Mouse (Mus musculus) hindbrain, embryonic 14.5 days (tissue): ENCODE measurements around the gene Frmd4b. TPM values are rescaled to one million over a fixed set of nuclear protein-coding genes. Genes with fewer than 3 reads are reported as not detected.

ENCODE experiments used
- ATAC-seq: fragments of 200-750 bp; cut with Nextera tagmentation; 2 replicates; pipeline ENCODE4 v1.8.0; 2017; ENCODE audit warnings: moderate number of reproducible peaks, mild to moderate bottlenecking, moderate TSS enrichment, moderate library complexity; ENCODE audit not compliant: low FRiP score
- DNase-seq: peaks from one replicate; pipeline ENCODE4 v3.0.0-alpha.2; 2015; ENCODE audit warnings: low spot score
- H3K27ac ChIP-seq: fragments of 300-500 bp; sonication (generic); 2 replicates; pipeline ENCODE4 v1.5.1; 2014; ENCODE audit warnings: mild to moderate bottlenecking, moderate library complexity
- H3K27me3 ChIP-seq: fragments of 300-500 bp; sonication (generic); 2 replicates; pipeline ENCODE4 v1.6.1; 2014; ENCODE audit warnings: mild to moderate bottlenecking, low read length, mixed read lengths; ENCODE audit not compliant: control insufficient read depth, insufficient read depth
- H3K36me3 ChIP-seq: fragments of 300-500 bp; sonication (generic); replicated peaks from 2 replicates; pipeline ENCODE4 v1.6.1; 2014; ENCODE audit not compliant: control insufficient read depth, insufficient read depth
- H3K4me1 ChIP-seq: fragments of 300-500 bp; sonication (generic); replicated peaks from 2 replicates; pipeline ENCODE4 v1.6.1; 2014; ENCODE audit warnings: antibody characterized with exemption, low read length, mixed read lengths; ENCODE audit not compliant: control insufficient read depth, insufficient read depth
- H3K4me2 ChIP-seq: fragments of 300-500 bp; sonication (generic); replicated peaks from 2 replicates; pipeline ENCODE4 v1.6.1; 2014; ENCODE audit warnings: mild to moderate bottlenecking, moderate library complexity
- H3K4me3 ChIP-seq: fragments of 300-500 bp; sonication (generic); replicated peaks from 2 replicates; pipeline ENCODE4 v1.5.1; 2014; ENCODE audit warnings: mild to moderate bottlenecking, low read length
- H3K9ac ChIP-seq: fragments of 300-500 bp; sonication (generic); 2 replicates; pipeline ENCODE4 v1.6.1; 2014
- H3K9me3 ChIP-seq: fragments of 300-500 bp; sonication (generic); 2 replicates; pipeline ENCODE4 v1.6.1; 2016; ENCODE audit warnings: low read length; ENCODE audit not compliant: control insufficient read depth
- WGBS: fragments of 180-500 bp; shearing (Covaris S2); extraction: QIAGEN DNeasy Blood & Tissue Kit; methylation state at CpG from one replicate; pipeline ENCODE4 v1.1.7; 2014; 5-methylcytosine and 5-hydroxymethylcytosine counted together
- polyA plus RNA-seq: library from polyadenylated mRNA; unstranded; fragments of >200 nt; fragmentation: Nextera tagmentation; extraction: Ambion mirVana; gene quantifications from 2 replicates; pipeline ENCODE4 v1.2.1, GENCODE M21; 2014

Frmd4b gene
- polyA plus RNA-seq, 1 experiment from 2014 or later, result 25.1 TPM

- Histone ChIP-seq H3K4me1 (peaks cover 13% of the 10 kb centered on the region), H3K36me3 (peaks cover 22% of the 10 kb centered on the region), H3K27me3 (no peaks in the 10 kb centered on the region), H3K9me3 (no peaks in the 10 kb centered on the region), H3K9ac (no peak overlapping the region), H3K4me3 (no peak overlapping the region), H3K4me2 (no peak overlapping the region), H3K27ac (no peak overlapping the region)
- 56% methylated on average over 6 of the region's 6 CpGs for WGBS
- ATAC-seq (no peak), DNase-seq (no peak)
Observed at GRCm38 (mm10) chr6:97309161-97309560, 308.2 kb downstream of the Frmd4b start.

- no peak for DNase-seq
- no peak overlapping the region for H3K27ac ChIP-seq
- H3K4me3 ChIP-seq, result no peak overlapping the region
- no peaks in the 10 kb centered on the region for H3K9me3 ChIP-seq
- no peak for ATAC-seq
- 89% methylated on average over 6 of the region's 6 CpGs for WGBS
- H3K27me3 ChIP-seq, result no peaks in the 10 kb centered on the region
- peaks cover 26% of the 10 kb centered on the region for H3K36me3 ChIP-seq
- H3K4me2 ChIP-seq, result no peak overlapping the region
- H3K9ac ChIP-seq, result no peak overlapping the region
- H3K4me1 ChIP-seq, result peaks cover 13% of the 10 kb centered on the region
Observed at GRCm38 (mm10) chr6:97308562-97308961, 308.8 kb downstream of the Frmd4b start.

GRCm38 (mm10) chr6:97307231-97307630 lies 310.1 kb downstream of the Frmd4b start:
- WGBS, result 80% methylated on average over 8 of the region's 8 CpGs

GRCm38 (mm10) chr6:97306351-97306750 lies 311.0 kb downstream of the Frmd4b start:
- Histone ChIP-seq H3K9ac (no peak overlapping the region), H3K4me1 (no peaks in the 10 kb centered on the region), H3K36me3 (peaks cover 30% of the 10 kb centered on the region), H3K4me3 (no peak overlapping the region), H3K27me3 (no peaks in the 10 kb centered on the region), H3K27ac (no peak overlapping the region), H3K4me2 (no peak overlapping the region), H3K9me3 (no peaks in the 10 kb centered on the region)
- DNase-seq, result no peak
- ATAC-seq, result no peak
- WGBS, result 89% methylated on average over 11 of the region's 11 CpGs

More at GRCm38 (mm10) chr6:97307231-97307630, 310.1 kb downstream of the Frmd4b start:
- ATAC-seq, result no peak
- no peak for DNase-seq
- H3K9ac ChIP-seq, result no peak overlapping the region
- no peaks in the 10 kb centered on the region for H3K27me3 ChIP-seq
- H3K4me2 ChIP-seq, result no peak overlapping the region
- no peak overlapping the region for H3K27ac ChIP-seq
- H3K36me3 ChIP-seq, result peaks cover 26% of the 10 kb centered on the region
- H3K9me3 ChIP-seq, result no peaks in the 10 kb centered on the region
- H3K4me1 ChIP-seq, result peaks cover 8% of the 10 kb centered on the region
- H3K4me3 ChIP-seq, result no peak overlapping the region

- H3K4me1 ChIP-seq, result no peaks in the 10 kb centered on the region
- H3K4me3 ChIP-seq, result no peak overlapping the region
- no peaks in the 10 kb centered on the region for H3K9me3 ChIP-seq
- H3K36me3 ChIP-seq, result peaks cover 30% of the 10 kb centered on the region
- H3K9ac ChIP-seq, result no peak overlapping the region
- H3K27me3 ChIP-seq, result no peaks in the 10 kb centered on the region
- H3K27ac ChIP-seq, result peak overlapping the region; percentile 41; the same call in 1 of the 2 replicates
- H3K4me2 ChIP-seq, result no peak overlapping the region
- no peak for DNase-seq
- 83% methylated on average over 7 of the region's 7 CpGs for WGBS
- ATAC-seq, result no peak
Observed at GRCm38 (mm10) chr6:97305491-97305890, 311.9 kb downstream of the Frmd4b start.

GRCm38 (mm10) chr6:97305010-97305409 lies 312.3 kb downstream of the Frmd4b start:
- no peak overlapping the region for H3K4me2 ChIP-seq

GRCm38 (mm10) chr6:97303277-97304109 lies 313.8 kb downstream of the Frmd4b start:
- H3K4me2 ChIP-seq, result no peak overlapping the region
- H3K36me3 ChIP-seq, result peaks cover 37% of the 10 kb centered on the region
- no peaks in the 10 kb centered on the region for H3K9me3 ChIP-seq
- peak; percentile 47 for DNase-seq
- ATAC-seq, result no peak; the same call in 1 of the 2 replicates
- no peaks in the 10 kb centered on the region for H3K27me3 ChIP-seq
- no peak overlapping the region for H3K27ac ChIP-seq
- H3K9ac ChIP-seq, result no peak overlapping the region
- WGBS, result 67% methylated on average over 9 of the region's 9 CpGs
- H3K4me3 ChIP-seq, result no peak overlapping the region
- no peaks in the 10 kb centered on the region for H3K4me1 ChIP-seq

More at GRCm38 (mm10) chr6:97305010-97305409, 312.3 kb downstream of the Frmd4b start:
- DNase-seq (no peak), ATAC-seq (no peak)
- Histone ChIP-seq H3K27me3 (no peaks in the 10 kb centered on the region), H3K9me3 (no peaks in the 10 kb centered on the region), H3K27ac (peak overlapping the region; percentile 41), H3K9ac (no peak overlapping the region), H3K4me1 (no peaks in the 10 kb centered on the region), H3K4me3 (no peak overlapping the region), H3K36me3 (peaks cover 30% of the 10 kb centered on the region)
- 56% methylated on average over 11 of the region's 11 CpGs for WGBS

- H3K27me3 ChIP-seq, result no peaks in the 10 kb centered on the region
- no peak overlapping the region for H3K27ac ChIP-seq
- no peak overlapping the region for H3K4me3 ChIP-seq
- WGBS, result 71% methylated on average over 7 of the region's 7 CpGs
- ATAC-seq (no peak), DNase-seq (no peak)
- peaks cover 48% of the 10 kb centered on the region for H3K36me3 ChIP-seq
- H3K9ac ChIP-seq, result no peak overlapping the region
- no peaks in the 10 kb centered on the region for H3K9me3 ChIP-seq
- H3K4me1 ChIP-seq, result no peaks in the 10 kb centered on the region
- no peak overlapping the region for H3K4me2 ChIP-seq
Observed at GRCm38 (mm10) chr6:97302303-97302702, 315.0 kb downstream of the Frmd4b start.

GRCm38 (mm10) chr6:97300659-97301058 lies 316.7 kb downstream of the Frmd4b start:
- no peak overlapping the region for H3K9ac ChIP-seq
- H3K9me3 ChIP-seq, result no peaks in the 10 kb centered on the region
- 96% methylated on average over 6 of the region's 6 CpGs for WGBS
- DNase-seq, result no peak
- no peak overlapping the region for H3K4me2 ChIP-seq
- no peaks in the 10 kb centered on the region for H3K27me3 ChIP-seq
- ATAC-seq, result no peak
- H3K27ac ChIP-seq, result no peak overlapping the region
- no peak overlapping the region for H3K4me3 ChIP-seq
- H3K36me3 ChIP-seq, result peaks cover 54% of the 10 kb centered on the region
- no peaks in the 10 kb centered on the region for H3K4me1 ChIP-seq
